Mouse (Mus musculus): ENCODE results near the gene Tcerg1l. TPM values are rescaled to one million over a fixed set of nuclear protein-coding genes. Genes with fewer than 3 reads are reported as not detected.
A peak's percentile ranks its signal among the peaks of the same experiment; 100 is the strongest.

The Tcerg1l gene
- total RNA-seq (2021), result not detected
- long read RNA-seq, experiment 1, result 0 reads
- long read RNA-seq, experiment 2, result 0 reads

DNA sequence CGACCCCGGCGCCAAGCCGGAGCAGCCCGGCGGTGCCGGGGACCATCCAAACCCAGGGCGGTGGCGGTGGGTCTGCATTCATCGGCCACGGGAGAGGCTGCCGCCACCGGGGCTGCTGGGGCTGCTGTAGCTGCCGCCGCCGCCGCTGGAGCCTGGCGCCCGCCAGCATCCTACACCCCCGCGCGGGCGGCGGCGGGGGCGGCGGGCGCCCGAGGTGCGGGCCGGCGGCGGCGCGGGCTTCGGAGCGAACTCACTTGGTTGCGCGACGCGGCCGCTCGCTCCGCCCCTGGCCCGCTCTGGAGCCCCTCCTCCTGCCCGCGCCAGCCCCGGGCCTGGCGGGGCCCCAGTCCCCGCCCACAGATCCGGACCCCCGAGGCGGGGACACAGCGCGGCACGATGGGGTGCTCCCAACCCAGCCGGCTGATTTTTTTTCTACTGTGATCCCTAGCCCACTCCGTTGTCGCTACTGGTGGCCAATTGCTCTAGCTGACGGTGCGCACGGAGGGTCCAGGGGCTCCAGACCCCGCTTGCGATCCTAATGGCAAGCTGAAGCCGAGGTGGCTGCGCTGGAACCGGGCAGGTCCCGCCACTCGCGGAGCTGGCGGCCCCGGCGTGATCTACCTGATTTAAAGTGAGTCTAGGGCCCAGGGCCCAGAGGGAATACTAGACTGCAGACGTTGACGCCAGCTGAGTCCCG, at the start of gene Tcerg1l:
Tcerg1l (minus strand) TSS at position 246 of the 697 bp plus-strand sequence.
- DNase-seq, result no peak

GRCm38 (mm10) chr7:138442096-138442495, 44.6 kb upstream of the Tcerg1l start:
- no peak for DNase-seq

DNA sequence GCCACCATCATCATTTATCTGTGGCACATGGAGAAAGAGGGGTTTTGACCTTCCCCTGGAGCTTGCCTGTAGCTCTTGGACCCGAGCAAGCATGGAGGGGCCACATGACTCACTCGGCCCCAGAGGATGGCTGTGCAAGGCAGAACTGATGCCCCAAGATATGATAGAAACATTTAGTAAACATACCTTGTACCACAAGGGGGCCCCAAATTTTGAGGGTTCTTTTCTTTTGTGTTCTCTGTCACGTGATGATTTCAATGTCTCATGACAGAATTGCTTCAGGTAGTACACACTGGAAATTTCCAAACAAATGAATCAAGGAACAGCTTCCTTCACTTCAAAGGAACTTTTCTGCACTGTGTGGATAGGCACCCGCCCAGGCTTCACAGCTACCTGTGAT, 35.0 kb upstream of the Tcerg1l start:
- DNase-seq, result no peak

- DNase-seq, result no peak
Observed at GRCm38 (mm10) chr7:138431456-138431855, 33.9 kb upstream of the Tcerg1l start.

GRCm38 (mm10) chr7:138429916-138430315, 32.4 kb upstream of the Tcerg1l start:
- no peak for DNase-seq

DNA sequence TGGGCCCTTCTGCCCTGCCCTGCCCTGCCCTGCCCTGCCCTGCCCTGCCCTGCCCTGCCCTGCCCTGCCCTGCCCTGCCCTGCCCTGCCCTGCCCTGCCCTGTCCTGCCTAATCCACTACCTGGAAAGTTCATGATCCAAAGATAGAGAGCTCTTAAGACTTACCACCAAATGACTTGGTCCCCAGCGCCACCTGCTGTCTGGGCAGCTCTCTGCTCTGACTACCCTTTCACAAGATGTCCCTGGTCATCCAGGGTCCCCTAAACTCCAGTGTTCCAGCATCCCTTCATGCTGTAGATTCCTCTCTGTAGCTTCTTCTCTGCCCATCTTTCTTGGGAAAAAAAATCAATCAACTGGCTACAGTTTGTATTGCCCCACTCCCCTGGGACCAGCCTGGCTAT, 31.3 kb upstream of the Tcerg1l start:
- DNase-seq, result peak in 1 of 2 experiments; percentile 29

DNA sequence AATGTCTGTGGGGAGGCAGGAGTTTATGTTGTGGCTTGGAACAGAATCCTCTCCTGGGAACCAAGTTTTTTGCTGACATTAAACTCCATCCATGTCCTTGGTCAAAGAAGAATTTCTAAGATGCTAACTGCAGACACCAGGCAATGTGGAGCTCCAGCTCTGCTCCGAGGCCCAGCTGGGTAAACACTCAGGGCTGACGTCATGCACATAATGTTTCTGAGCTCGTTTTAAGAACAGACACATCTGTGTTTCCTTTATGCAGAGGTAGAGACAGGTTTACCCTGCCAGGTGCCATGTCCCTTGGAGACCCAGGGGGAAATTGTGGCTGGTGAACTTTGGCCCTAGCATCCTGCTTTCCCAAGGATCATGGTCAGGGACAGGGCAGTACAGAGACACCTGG, 29.9 kb upstream of the Tcerg1l start:
- no peak for DNase-seq

- DNase-seq, result no peak
Observed at GRCm38 (mm10) chr7:138413496-138413895, 16.0 kb upstream of the Tcerg1l start.

GRCm38 (mm10) chr7:138401641-138402040, 4.1 kb upstream of the Tcerg1l start:
- DNase-seq, result no peak

GRCm38 (mm10) chr7:138400506-138401272, 3.2 kb upstream of the Tcerg1l start:
- DNase-seq, result no peak

DNA sequence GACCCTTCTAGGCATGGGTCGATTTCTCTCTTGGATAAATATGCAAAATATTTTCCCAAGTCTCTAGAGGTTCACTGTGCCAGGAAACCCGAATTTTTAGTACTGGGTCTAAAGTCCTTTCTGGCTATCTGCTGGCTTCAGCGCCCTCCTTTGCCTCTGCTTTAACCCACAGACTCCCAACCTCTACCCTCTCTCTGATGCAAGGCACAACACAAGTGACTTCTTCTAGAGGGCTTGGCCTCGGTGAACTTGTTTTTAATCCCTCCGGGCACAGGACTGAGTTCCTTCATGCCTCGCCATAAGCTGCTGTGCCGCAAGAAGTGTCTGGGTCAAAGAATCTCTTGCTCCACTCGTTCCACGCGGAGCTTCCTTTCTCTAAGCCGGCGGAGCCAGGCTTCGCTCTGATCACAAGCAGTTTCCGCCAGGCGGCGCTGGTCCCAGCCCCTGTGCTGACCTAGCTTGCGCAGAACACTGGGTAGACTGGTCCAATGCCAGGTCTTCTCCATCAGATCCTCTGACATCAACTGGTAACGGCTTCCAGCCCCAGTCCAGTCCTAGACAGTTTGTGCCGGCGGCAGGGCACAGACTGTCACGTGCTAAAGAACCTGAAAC, 758 bp upstream of the Tcerg1l start:
- DNase-seq, result peak; percentile 22 to 26

- peak in 1 of 2 experiments; percentile 48 for DNase-seq
Observed at GRCm38 (mm10) chr7:138396863-138397484, 556 bp downstream of the Tcerg1l start.

GRCm38 (mm10) chr7:138396109-138396862, 1.2 kb downstream of the Tcerg1l start:
- DNase-seq, result no peak

DNA sequence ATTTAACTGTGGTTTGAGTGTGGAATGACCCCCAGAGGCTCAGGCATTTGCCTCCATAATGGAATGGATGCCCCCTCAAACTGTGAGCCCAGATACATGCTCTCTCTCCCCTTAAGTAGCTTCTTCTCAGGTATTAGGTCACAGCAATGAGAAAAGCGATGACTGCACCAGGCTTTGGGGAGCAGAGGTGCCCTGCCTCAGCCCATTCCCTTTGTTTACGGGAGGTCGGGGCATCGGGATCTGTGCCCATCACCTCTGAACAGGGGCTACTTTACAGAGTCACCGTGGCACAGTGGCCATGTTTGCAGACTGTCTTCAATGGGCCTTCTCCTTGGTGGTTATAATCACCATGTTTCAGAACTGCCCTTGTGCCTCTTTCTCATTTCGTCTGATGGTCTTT, 7.6 kb downstream of the Tcerg1l start:
- DNase-seq, result no peak

- DNase-seq, result no peak
Observed at GRCm38 (mm10) chr7:138389071-138389470, 8.5 kb downstream of the Tcerg1l start.

GRCm38 (mm10) chr7:138379221-138379620, 18.3 kb downstream of the Tcerg1l start:
- no peak for DNase-seq

DNA sequence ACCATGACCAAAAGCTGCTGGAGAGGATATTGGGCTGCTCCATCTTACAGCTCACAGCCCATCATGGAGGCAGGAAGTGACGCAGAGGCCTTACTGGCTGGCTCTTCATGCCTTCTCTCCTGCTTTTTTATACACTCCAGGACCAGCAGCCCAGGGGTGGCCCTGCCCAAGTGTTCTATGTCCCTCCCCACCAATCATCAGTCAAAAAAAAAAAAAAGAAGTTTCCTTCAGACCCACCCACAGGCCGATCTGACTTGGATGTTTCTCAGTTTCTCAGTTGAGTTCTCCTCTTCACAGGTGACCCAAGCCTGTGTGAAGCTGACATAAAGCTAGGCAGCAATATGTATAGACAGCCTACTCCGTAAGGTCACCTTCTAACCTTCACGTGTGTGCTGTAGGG, 19.0 kb downstream of the Tcerg1l start:
- no peak for DNase-seq

- no peak for DNase-seq
Observed at GRCm38 (mm10) chr7:138375573-138375972, 22.0 kb downstream of the Tcerg1l start.

DNA sequence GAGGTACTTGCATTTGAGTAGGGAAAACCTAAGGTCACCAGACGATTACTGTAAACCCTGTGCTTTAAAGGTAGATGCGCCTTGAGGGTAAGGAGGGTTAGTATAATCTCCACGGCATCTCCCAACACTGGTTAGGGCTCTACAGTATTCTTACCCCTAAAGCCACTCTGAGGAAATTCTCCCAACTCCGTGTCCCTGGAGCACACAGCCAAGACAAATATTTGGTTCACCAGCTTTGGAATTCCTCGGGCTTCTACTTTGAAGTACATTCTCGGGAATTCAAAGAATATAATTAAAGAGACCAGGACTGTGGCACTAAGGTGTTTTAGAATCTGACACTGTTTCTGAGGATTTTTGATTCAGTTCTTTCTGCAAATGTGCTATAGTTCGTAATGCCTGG, 23.2 kb downstream of the Tcerg1l start:
- DNase-seq, result no peak

- no peak for DNase-seq
Observed at GRCm38 (mm10) chr7:138373530-138373929, 24.0 kb downstream of the Tcerg1l start.

DNA sequence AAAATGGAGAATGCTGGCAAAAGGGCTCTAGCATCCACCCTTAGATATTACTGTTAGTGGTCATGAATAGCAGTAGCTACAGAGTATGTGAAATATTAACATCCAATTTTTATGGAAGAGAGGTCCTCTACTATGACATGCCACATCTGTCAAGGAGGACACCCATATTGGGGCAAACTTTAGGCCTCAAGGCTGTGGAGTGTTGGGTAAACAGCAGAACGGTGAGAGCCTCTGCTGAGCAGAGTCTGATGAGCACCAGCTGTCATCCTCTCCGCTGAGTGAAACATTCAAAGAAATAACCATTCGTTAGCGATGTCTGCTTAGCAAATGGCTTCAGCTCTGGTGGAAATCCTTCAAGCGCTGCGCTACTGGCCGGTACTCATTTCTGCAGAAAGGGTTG, 30.0 kb downstream of the Tcerg1l start:
- no peak for DNase-seq

DNA sequence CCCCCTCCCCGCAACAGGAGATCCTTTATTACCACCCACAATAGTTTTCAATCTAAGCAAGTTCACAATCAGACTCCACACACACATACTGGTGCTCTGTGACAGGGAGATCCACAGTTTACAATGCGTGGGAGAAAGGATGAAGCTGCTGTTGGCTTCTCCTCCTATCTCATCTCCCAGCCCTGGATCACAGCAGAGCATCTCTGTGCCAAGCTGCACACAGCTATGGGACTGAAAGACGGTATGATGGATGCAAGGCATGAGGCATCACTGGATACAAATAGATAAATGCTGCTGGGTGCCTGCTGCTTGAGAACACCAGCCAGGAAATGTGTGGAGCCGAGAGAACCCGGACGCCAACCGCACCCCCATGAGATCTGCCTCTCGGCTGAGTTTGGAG, 32.0 kb downstream of the Tcerg1l start:
- DNase-seq, result no peak

Data from heart, adult 18-20 months (tissue).